Mouse (Mus musculus): Measurements from ENCODE around the gene Lrrc10b. TPM values are rescaled to one million over a fixed set of nuclear protein-coding genes. Genes with fewer than 3 reads are reported as not detected.
A peak's percentile ranks its signal among the peaks of the same experiment; 100 is the strongest.

The Lrrc10b gene
- polyA plus RNA-seq, 2 experiments = 0.84 to 0.88 TPM

DNA sequence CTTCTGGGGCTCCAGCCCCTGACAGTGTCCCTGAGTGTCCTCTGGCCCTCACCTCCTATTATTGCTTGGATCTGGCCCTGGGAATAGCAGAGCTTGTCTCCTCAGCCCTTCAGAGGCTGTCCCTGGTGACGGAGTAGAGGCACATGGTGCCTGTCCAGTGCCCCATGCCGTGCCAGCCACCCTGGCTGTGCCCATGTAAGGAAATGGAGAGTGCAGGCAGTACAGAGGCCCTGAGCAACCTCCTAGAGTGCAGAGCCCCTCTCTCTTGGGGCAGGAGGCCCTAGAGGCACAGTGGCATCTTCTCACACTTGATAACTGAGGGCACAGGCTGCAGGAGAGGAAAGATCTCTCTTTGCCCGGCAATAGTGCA is 1.9 kb downstream of the Lrrc10b start:
- Histone ChIP-seq H3K4me2 (replicated peaks; ENCODE audit: low read depth, low read length, severe bottlenecking) (no peak overlapping the region), H3K4me3 (replicated peaks; ENCODE audit: low read length) (no peak overlapping the region), H3K4me1 (ENCODE audit: control insufficient read depth, insufficient read depth, low read length) (peaks cover 16% of the 10 kb centered on the region), H3K36me3 (ENCODE audit: control insufficient read depth, insufficient read depth, low read length) (no peaks in the 10 kb centered on the region), H3K27me3 (ENCODE audit: control insufficient read depth, insufficient read depth, low read length) (peaks cover 56% of the 10 kb centered on the region), H3K9me3 (ENCODE audit: control insufficient read depth, low read length) (no peaks in the 10 kb centered on the region), H3K9ac (ENCODE audit: low read depth, low read length, severe bottlenecking) (no peak overlapping the region), H3K27ac (replicated peaks; ENCODE audit: low read depth, low read length) (no peak overlapping the region)
- ATAC-seq (ENCODE audit: low FRiP score, low read depth) (no peak), DNase-seq (ENCODE audit: low spot score) (no peak)
- no peak for TF ChIP-seq POLR2A (IDR thresholded peaks at IDR 0.05; ENCODE audit: borderline replicate concordance, extremely low read depth, insufficient read depth, insufficient read length)
- 80% methylated on average over 3 of the region's 3 CpGs for WGBS

DNA sequence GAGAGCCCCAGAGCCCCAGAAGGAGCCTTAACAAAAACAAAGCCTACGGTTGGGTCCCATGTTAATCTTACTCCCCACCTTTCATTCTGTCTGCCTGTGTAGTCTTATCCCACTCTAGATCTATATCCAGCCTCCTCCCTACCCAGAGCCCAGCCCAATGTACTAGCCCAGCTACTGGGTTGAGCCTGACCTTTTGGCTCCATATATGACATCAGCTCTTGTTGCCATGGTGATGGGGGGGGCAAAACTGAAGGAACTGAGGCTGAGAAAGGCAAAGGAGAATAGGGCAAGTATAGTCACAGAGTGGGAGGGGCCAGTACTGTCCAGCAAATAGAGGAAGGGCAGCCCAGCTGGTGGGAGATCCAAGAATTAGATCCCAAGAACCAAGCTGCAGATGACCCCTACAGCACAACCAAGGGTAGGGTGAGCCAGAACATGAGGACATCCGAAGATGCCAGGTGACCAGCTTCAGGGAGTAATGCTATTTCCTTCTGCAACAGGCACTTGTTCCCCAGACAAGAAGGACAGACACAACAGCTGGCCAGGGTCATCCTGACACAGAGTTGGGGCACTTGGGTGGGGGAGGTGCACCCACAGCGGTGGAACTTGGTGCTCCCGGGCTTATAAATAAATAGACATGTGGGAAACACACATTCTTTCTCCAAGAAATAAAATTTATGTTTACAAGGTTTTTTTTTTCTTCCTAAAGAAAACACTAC is 2.4 kb downstream of the Lrrc10b start:
- Histone ChIP-seq H3K9me3 (ENCODE audit: control insufficient read depth, low read length) (no peaks in the 10 kb centered on the region), H3K36me3 (ENCODE audit: control insufficient read depth, insufficient read depth, low read length) (no peaks in the 10 kb centered on the region), H3K4me2 (replicated peaks; ENCODE audit: low read depth, low read length, severe bottlenecking) (no peak overlapping the region), H3K27ac (replicated peaks; ENCODE audit: low read depth, low read length) (no peak overlapping the region), H3K4me3 (replicated peaks; ENCODE audit: low read length) (no peak overlapping the region), H3K9ac (ENCODE audit: low read depth, low read length, severe bottlenecking) (no peak overlapping the region), H3K27me3 (ENCODE audit: control insufficient read depth, insufficient read depth, low read length) (peaks cover 53% of the 10 kb centered on the region), H3K4me1 (ENCODE audit: control insufficient read depth, insufficient read depth, low read length) (peaks cover 16% of the 10 kb centered on the region)
- ATAC-seq (ENCODE audit: low FRiP score, low read depth) (no peak), DNase-seq (ENCODE audit: low spot score) (no peak)
- 69% methylated on average over 4 of the region's 4 CpGs for WGBS
- TF ChIP-seq POLR2A (IDR thresholded peaks at IDR 0.05; ENCODE audit: borderline replicate concordance, extremely low read depth, insufficient read depth, insufficient read length) = no peak

DNA sequence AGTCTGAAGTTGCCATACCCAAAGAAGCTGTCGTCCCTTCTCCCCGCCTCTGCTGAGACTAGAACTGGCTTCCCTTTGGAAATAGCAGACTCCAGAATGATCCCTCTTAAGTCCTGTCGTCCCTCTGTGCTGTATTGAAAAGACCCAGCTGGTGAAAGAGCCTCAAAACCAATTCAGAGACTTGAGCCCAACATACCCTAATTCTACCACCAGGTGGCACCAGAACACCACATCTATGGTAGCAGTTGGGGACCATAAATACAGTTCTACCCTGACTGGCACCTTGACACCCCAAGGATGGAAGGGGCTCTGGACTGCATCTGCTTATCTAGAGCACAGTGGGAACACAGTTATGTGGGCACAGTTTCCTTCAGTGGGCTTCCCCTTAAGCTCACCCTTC is 7.6 kb downstream of the Lrrc10b start:
- TF ChIP-seq POLR2A (IDR thresholded peaks at IDR 0.05; ENCODE audit: borderline replicate concordance, extremely low read depth, insufficient read depth, insufficient read length) = no peak
- no peaks in the 10 kb centered on the region for H3K36me3 ChIP-seq (ENCODE audit: control insufficient read depth, insufficient read depth, low read length)
- H3K27me3 ChIP-seq (ENCODE audit: control insufficient read depth, insufficient read depth, low read length) = 0 out of 2 replicates have a peak, but pooled peaks cover 5% of the 10 kb centered on the region
- ATAC-seq (ENCODE audit: low FRiP score, low read depth) (peak; percentile 68; the same call in 1 of the 2 replicates), DNase-seq (ENCODE audit: low spot score) (peak; percentile 85)
- H3K4me2 ChIP-seq (replicated peaks; ENCODE audit: low read depth, low read length, severe bottlenecking) = no peak overlapping the region
- no peaks in the 10 kb centered on the region for H3K9me3 ChIP-seq (ENCODE audit: control insufficient read depth, low read length)
- no peak overlapping the region for H3K27ac ChIP-seq (replicated peaks; ENCODE audit: low read depth, low read length)
- no peaks in the 10 kb centered on the region for H3K4me1 ChIP-seq (ENCODE audit: control insufficient read depth, insufficient read depth, low read length)
- H3K4me3 ChIP-seq (replicated peaks; ENCODE audit: low read length) = no peak overlapping the region
- 0% methylated on average over 3 of the region's 3 CpGs for WGBS
- no peak overlapping the region for H3K9ac ChIP-seq (ENCODE audit: low read depth, low read length, severe bottlenecking)

DNA sequence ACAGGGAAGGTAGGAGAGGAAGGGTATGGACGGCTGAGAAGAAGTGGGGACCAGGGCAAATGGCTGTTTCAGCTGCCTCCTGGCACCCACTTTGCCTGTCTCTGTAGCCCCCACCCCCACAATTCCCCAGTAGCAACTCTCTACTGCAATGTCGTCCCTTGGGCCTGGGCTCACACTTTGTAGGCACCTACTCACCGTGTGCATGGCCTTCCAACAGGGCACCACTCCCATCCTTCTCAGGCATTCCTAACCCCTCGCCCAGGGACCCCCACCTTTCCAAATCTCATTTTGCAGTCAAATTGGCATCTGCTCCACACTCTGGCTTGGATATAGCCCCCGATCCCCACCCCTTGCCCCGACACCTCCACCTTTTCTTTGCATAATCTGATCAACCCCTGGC is 8.1 kb downstream of the Lrrc10b start:
- WGBS = 61% methylated on average over 5 of the region's 6 CpGs
- no peak overlapping the region for H3K4me2 ChIP-seq (replicated peaks; ENCODE audit: low read depth, low read length, severe bottlenecking)
- no peak overlapping the region for H3K9ac ChIP-seq (ENCODE audit: low read depth, low read length, severe bottlenecking)
- DNase-seq (ENCODE audit: low spot score) = no peak
- H3K27ac ChIP-seq (replicated peaks; ENCODE audit: low read depth, low read length) = no peak overlapping the region
- H3K9me3 ChIP-seq (ENCODE audit: control insufficient read depth, low read length) = no peaks in the 10 kb centered on the region
- no peak for ATAC-seq (ENCODE audit: low FRiP score, low read depth)
- no peaks in the 10 kb centered on the region for H3K36me3 ChIP-seq (ENCODE audit: control insufficient read depth, insufficient read depth, low read length)
- no peak overlapping the region for H3K4me3 ChIP-seq (replicated peaks; ENCODE audit: low read length)
- no peaks in the 10 kb centered on the region for H3K4me1 ChIP-seq (ENCODE audit: control insufficient read depth, insufficient read depth, low read length)
- no peak for TF ChIP-seq POLR2A (IDR thresholded peaks at IDR 0.05; ENCODE audit: borderline replicate concordance, extremely low read depth, insufficient read depth, insufficient read length)
- H3K27me3 ChIP-seq (ENCODE audit: control insufficient read depth, insufficient read depth, low read length) = no peaks in the 10 kb centered on the region

DNA sequence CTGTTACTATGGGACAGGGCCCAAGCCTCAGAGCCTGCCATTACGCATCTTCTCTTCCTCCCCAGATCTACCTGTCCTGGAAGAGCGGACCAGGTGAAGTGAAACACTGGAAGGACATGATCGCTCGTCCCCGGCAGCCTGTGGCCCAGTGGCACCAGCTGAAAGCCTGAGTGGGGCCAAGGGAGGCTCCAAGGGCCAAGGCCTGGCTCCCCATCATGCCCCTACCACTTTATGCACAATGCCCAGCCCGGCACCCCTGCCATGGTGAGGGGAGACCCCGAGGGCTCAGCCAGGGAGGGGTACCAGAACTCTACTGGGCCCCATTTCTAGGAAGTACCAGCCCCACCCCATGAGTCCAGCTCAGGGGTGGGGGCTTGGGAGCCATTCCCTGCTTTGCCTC is 9.0 kb downstream of the Lrrc10b start:
- no peak overlapping the region for H3K9ac ChIP-seq (ENCODE audit: low read depth, low read length, severe bottlenecking)
- no peaks in the 10 kb centered on the region for H3K9me3 ChIP-seq (ENCODE audit: control insufficient read depth, low read length)

More for the DNA sequence above, 9.0 kb downstream of the Lrrc10b start:
- no peak for ATAC-seq (ENCODE audit: low FRiP score, low read depth)
- no peaks in the 10 kb centered on the region for H3K36me3 ChIP-seq (ENCODE audit: control insufficient read depth, insufficient read depth, low read length)
- no peaks in the 10 kb centered on the region for H3K4me1 ChIP-seq (ENCODE audit: control insufficient read depth, insufficient read depth, low read length)
- 88% methylated on average over 7 of the region's 7 CpGs for WGBS
- no peak for TF ChIP-seq POLR2A (IDR thresholded peaks at IDR 0.05; ENCODE audit: borderline replicate concordance, extremely low read depth, insufficient read depth, insufficient read length)
- H3K4me3 ChIP-seq (replicated peaks; ENCODE audit: low read length) = no peak overlapping the region
- no peaks in the 10 kb centered on the region for H3K27me3 ChIP-seq (ENCODE audit: control insufficient read depth, insufficient read depth, low read length)
- DNase-seq (ENCODE audit: low spot score) = no peak
- no peak overlapping the region for H3K4me2 ChIP-seq (replicated peaks; ENCODE audit: low read depth, low read length, severe bottlenecking)
- no peak overlapping the region for H3K27ac ChIP-seq (replicated peaks; ENCODE audit: low read depth, low read length)
